Mouse (Mus musculus): ENCODE results near the gene Olfr670. TPM values are rescaled to one million over a fixed set of nuclear protein-coding genes. Genes with fewer than 3 reads are reported as not detected.
"Not testable (repeated sequence)": the region's sequence is repeated elsewhere in the genome, so short reads cannot be mapped to it uniquely, and the experiment has no call there.

Gene Olfr670
- polyA plus RNA-seq (2015; fragmentation: Nextera tagmentation; extraction: Ambion mirVana) = not detected in 2 replicates

DNA sequence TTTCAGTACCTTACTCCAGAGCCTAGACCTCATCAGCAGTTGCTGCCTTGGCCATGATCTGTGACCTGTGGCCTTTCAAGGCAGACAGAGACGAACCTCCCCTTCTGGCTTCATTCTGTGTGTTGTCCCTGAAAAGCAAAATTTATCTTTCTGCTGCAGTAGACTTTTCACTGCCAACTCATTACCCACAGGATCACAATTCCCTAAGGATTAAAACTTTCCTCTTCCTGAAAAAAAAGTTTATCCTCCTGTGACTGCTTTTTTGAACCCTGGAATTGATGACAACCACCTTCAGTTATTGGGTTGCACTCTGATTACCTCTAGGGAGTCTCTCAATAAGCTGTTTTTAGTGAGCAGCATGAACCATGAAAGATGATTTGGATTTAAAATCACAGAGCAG, at the start of gene Olfr670:
Olfr670 (minus strand) TSS at position 101 of the 400 bp plus-strand sequence.
- Histone ChIP-seq H3K4me3 (ENCODE audit: low read length) (no peak within 1 kb of the TSS), H3K4me2 (ENCODE audit: low read depth, low read length) (no peak within 1 kb of the TSS), H3K4me1 (replicated peaks; ENCODE audit: control insufficient read depth, insufficient read depth, low read length) (no peaks in the 10 kb centered on the region), H3K9ac (ENCODE audit: low read length) (no peak within 1 kb of the TSS), H3K27ac (ENCODE audit: low read length) (no peak within 1 kb of the TSS), H3K9me3 (ENCODE audit: control insufficient read depth, low read length) (no peaks in the 10 kb centered on the region), H3K27me3 (ENCODE audit: control insufficient read depth, insufficient read depth, low read depth, low read length) (no peaks in the 10 kb centered on the region), H3K36me3 (ENCODE audit: control insufficient read depth, insufficient read depth, low read length) (no peaks in the 10 kb centered on the region)
- WGBS = 24% methylated on average over 1 of the region's 1 CpGs
- no peak for ATAC-seq (ENCODE audit: low read depth)

DNA sequence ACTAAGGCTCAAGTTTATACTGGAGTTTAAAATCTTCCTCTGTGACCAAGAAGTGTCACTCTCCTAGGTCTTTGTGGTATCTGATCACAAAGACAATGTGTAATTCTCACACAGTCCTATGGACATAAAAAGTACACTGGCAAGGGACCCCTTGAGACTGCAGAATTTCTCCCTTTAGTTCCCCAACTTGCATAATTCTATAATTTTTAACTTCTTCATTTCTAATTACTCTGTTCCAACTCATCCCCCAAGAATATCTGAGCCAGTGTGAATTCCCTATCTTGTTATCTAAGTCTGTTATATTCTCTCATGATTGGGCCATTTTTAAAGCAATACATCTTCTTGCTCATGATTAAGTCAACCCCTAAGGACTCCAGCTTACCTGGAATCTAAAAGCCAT, 39.5 kb upstream of the Olfr670 start, which contains the start of gene Olfr672:
Olfr672 (minus strand) TSS at position 101 of the 400 bp plus-strand sequence.
- no peaks in the 10 kb centered on the region for H3K27me3 ChIP-seq (ENCODE audit: control insufficient read depth, insufficient read depth, low read depth, low read length)
- no peak within 1 kb of the TSS for H3K4me3 ChIP-seq (ENCODE audit: low read length)
- ATAC-seq (ENCODE audit: low read depth) = no peak
- H3K4me2 ChIP-seq (ENCODE audit: low read depth, low read length) = no peak within 1 kb of the TSS
- no peaks in the 10 kb centered on the region for H3K36me3 ChIP-seq (ENCODE audit: control insufficient read depth, insufficient read depth, low read length)
- no peak within 1 kb of the TSS for H3K9ac ChIP-seq (ENCODE audit: low read length)
- no peak within 1 kb of the TSS for H3K27ac ChIP-seq (ENCODE audit: low read length)
- H3K4me1 ChIP-seq (replicated peaks; ENCODE audit: control insufficient read depth, insufficient read depth, low read length) = no peaks in the 10 kb centered on the region
- H3K9me3 ChIP-seq (ENCODE audit: control insufficient read depth, low read length) = no peaks in the 10 kb centered on the region

DNA sequence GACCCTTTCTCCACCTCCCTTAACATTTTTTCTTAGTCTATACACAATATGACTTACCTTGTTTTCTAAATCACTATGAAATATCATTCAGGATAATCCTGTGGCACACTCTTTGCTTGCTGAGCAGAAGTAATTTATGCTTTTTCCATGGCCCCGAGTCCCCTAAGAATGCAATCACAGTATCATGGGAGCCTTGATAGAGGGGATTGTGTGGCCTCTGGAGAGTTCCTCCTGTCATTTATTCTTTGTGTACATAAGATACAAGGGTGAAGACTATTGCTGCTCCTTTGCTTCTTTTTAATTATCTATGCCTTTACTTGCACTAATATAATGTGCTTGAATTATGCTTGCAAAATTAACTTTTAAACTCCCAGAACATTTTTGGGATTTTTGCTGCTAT, 16.6 kb upstream of the Olfr670 start, which contains the start of gene Olfr671:
Olfr671 (minus strand) TSS at position 101 of the 400 bp plus-strand sequence.
- Histone ChIP-seq H3K27me3 (ENCODE audit: control insufficient read depth, insufficient read depth, low read depth, low read length) (no peaks in the 10 kb centered on the region), H3K4me3 (ENCODE audit: low read length) (no peak within 1 kb of the TSS), H3K36me3 (ENCODE audit: control insufficient read depth, insufficient read depth, low read length) (no peaks in the 10 kb centered on the region), H3K9ac (ENCODE audit: low read length) (no peak within 1 kb of the TSS), H3K4me2 (ENCODE audit: low read depth, low read length) (no peak within 1 kb of the TSS), H3K4me1 (replicated peaks; ENCODE audit: control insufficient read depth, insufficient read depth, low read length) (no peaks in the 10 kb centered on the region), H3K9me3 (ENCODE audit: control insufficient read depth, low read length) (no peaks in the 10 kb centered on the region), H3K27ac (ENCODE audit: low read length) (no peak within 1 kb of the TSS)
- no peak for ATAC-seq (ENCODE audit: low read depth)
- WGBS = 61% methylated on average over 1 of the region's 1 CpGs

DNA sequence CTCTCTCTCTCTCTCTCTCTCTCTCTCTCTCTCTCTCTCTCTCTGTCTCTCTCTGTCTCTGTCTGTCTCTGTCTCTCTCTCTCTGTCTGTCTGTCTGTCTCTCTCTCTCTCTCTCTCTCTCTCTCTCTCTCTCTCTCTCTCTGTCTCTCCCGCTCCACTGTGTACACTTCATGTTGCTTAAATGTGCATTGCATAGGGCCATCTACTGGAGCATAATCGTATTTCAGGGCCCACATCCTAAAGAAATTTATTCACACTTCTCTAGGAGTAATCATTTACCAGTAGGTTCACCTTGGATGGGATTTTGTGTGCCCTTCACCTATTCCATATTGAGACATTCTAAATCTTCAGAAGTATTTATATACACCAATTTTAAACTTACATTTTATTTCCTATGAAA, 10.1 kb upstream of the Olfr670 start:
- not testable (repeated sequence) for H3K36me3 ChIP-seq (ENCODE audit: control insufficient read depth, insufficient read depth, low read length); H3K4me2 ChIP-seq (ENCODE audit: low read depth, low read length); H3K4me1 ChIP-seq (replicated peaks; ENCODE audit: control insufficient read depth, insufficient read depth, low read length); H3K27me3 ChIP-seq (ENCODE audit: control insufficient read depth, insufficient read depth, low read depth, low read length); H3K4me3 ChIP-seq (ENCODE audit: low read length); H3K9me3 ChIP-seq (ENCODE audit: control insufficient read depth, low read length); ATAC-seq (ENCODE audit: low read depth); H3K27ac ChIP-seq (ENCODE audit: low read length); H3K9ac ChIP-seq (ENCODE audit: low read length)
- WGBS = 53% methylated on average over 2 of the region's 2 CpGs

DNA sequence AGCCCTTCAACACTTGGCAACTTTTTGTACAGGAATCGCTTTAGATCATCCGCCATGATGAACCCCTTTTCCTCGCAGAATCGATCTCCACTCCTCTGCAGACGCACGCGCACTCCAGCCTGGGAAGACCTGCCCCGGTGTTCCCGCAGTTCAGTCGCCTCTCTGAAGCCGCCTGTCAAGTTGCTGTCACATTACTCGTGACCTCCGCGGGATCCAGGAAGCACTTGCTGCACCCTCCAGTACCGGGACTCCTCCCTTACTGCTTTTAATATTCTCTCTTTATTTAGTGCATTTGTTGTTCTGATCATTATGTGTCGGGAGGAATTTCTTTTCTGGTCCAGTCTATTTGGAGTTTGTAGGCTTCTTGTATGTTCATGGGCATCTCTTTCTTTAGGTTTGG, 12.2 kb downstream of the Olfr670 start:
- H3K27me3 ChIP-seq (ENCODE audit: control insufficient read depth, insufficient read depth, low read depth, low read length); H3K4me1 ChIP-seq (replicated peaks; ENCODE audit: control insufficient read depth, insufficient read depth, low read length); H3K4me2 ChIP-seq (ENCODE audit: low read depth, low read length); H3K27ac ChIP-seq (ENCODE audit: low read length); H3K36me3 ChIP-seq (ENCODE audit: control insufficient read depth, insufficient read depth, low read length); H3K4me3 ChIP-seq (ENCODE audit: low read length); H3K9me3 ChIP-seq (ENCODE audit: control insufficient read depth, low read length); ATAC-seq (ENCODE audit: low read depth); H3K9ac ChIP-seq (ENCODE audit: low read length): not testable (repeated sequence)
- 86% methylated on average over 16 of the region's 16 CpGs for WGBS

DNA sequence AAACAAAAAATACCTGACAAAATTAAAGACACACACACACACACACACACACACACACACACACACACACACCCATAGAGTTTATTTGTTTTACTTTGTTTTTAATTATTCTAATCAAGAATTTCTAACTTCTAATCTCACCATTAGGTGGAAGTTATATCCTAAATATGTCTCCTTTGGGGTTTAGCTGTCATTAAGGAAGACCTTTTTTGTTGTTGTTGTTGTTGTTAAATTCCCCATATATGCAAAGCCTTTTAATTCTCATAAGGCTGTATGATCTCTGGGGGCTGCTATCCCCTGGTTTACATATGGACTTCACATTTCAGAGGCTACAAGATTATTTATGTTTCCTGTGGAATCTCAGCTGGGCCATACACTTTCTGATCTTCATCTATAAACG, 28.5 kb downstream of the Olfr670 start, which contains the start of gene Olfr669:
Olfr669 (plus strand) TSS at position 301 of the 400 bp plus-strand sequence.
- 91% methylated on average over 1 of the region's 1 CpGs for WGBS
- H3K36me3 ChIP-seq (ENCODE audit: control insufficient read depth, insufficient read depth, low read length) = no peaks in the 10 kb centered on the region

DNA sequence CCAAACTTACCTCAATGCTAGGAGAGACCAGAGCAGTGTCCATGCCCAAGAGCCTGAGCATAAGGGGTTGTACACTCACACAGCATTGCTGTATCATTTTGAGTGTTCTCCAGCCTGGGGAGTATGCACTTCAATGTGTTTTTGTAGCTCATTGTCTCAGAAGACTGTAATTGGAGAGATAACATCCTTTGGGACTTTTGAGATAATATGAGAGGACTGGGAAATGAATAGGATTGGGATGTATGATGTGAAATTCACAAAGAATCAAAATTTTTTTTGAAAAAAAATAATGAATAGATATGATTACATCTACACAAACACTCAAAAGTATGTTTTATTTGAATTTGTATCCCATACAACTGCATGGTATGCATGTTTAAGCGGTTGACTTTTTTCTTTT, 34.5 kb downstream of the Olfr670 start, which contains the start of gene Olfr668:
Olfr668 (minus strand) TSS at position 101 of the 400 bp plus-strand sequence.
- H3K27ac ChIP-seq (ENCODE audit: low read length) = no peak within 1 kb of the TSS
- WGBS = 77% methylated on average over 1 of the region's 1 CpGs

More for the DNA sequence above, 28.5 kb downstream of the Olfr670 start, which contains the start of gene Olfr669:
- Histone ChIP-seq H3K4me2 (ENCODE audit: low read depth, low read length) (no peak within 1 kb of the TSS), H3K27ac (ENCODE audit: low read length) (no peak within 1 kb of the TSS), H3K4me3 (ENCODE audit: low read length) (no peak within 1 kb of the TSS), H3K4me1 (replicated peaks; ENCODE audit: control insufficient read depth, insufficient read depth, low read length) (no peaks in the 10 kb centered on the region), H3K27me3 (ENCODE audit: control insufficient read depth, insufficient read depth, low read depth, low read length) (no peaks in the 10 kb centered on the region), H3K9me3 (ENCODE audit: control insufficient read depth, low read length) (no peaks in the 10 kb centered on the region), H3K9ac (ENCODE audit: low read length) (no peak within 1 kb of the TSS)
- ATAC-seq (ENCODE audit: low read depth) = no peak

DNA sequence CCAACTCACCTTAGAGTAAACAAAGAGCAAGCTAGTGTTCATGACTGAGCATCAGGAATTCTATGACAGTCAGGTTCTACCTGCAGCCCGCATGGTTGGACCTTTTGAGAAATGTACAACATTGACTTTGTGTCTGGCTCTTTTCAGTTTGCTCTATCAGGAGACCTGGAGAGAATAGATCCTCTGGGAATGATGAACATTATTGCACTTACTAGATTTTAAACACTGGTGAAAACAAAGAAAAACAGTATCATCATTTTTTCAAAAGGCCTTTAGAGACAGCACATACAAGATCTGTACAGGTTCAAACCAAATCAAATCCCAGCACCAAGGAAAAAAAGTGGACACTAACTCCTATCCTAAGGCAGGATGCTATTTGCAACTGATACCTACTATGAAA, 41.0 kb downstream of the Olfr670 start, which contains the start of gene Olfr667:
Olfr667 (minus strand) TSS at position 101 of the 400 bp plus-strand sequence.
- Histone ChIP-seq H3K27ac (ENCODE audit: low read length) (no peak within 1 kb of the TSS), H3K4me3 (ENCODE audit: low read length) (no peak within 1 kb of the TSS), H3K4me1 (replicated peaks; ENCODE audit: control insufficient read depth, insufficient read depth, low read length) (no peaks in the 10 kb centered on the region), H3K4me2 (ENCODE audit: low read depth, low read length) (no peak within 1 kb of the TSS), H3K9me3 (ENCODE audit: control insufficient read depth, low read length) (no peaks in the 10 kb centered on the region), H3K36me3 (ENCODE audit: control insufficient read depth, insufficient read depth, low read length) (no peaks in the 10 kb centered on the region), H3K27me3 (ENCODE audit: control insufficient read depth, insufficient read depth, low read depth, low read length) (no peaks in the 10 kb centered on the region), H3K9ac (ENCODE audit: low read length) (no peak within 1 kb of the TSS)
- 76% methylated on average over 1 of the region's 1 CpGs for WGBS
- no peak for ATAC-seq (ENCODE audit: low read depth)

More for the DNA sequence above, 34.5 kb downstream of the Olfr670 start, which contains the start of gene Olfr668:
- Histone ChIP-seq H3K4me3 (ENCODE audit: low read length) (no peak within 1 kb of the TSS), H3K9ac (ENCODE audit: low read length) (no peak within 1 kb of the TSS), H3K9me3 (ENCODE audit: control insufficient read depth, low read length) (no peaks in the 10 kb centered on the region), H3K27me3 (ENCODE audit: control insufficient read depth, insufficient read depth, low read depth, low read length) (no peaks in the 10 kb centered on the region), H3K4me1 (replicated peaks; ENCODE audit: control insufficient read depth, insufficient read depth, low read length) (no peaks in the 10 kb centered on the region), H3K4me2 (ENCODE audit: low read depth, low read length) (no peak within 1 kb of the TSS), H3K36me3 (ENCODE audit: control insufficient read depth, insufficient read depth, low read length) (no peaks in the 10 kb centered on the region)
- ATAC-seq (ENCODE audit: low read depth) = no peak

Measured in lung, embryonic 16.5 days (tissue).